Mouse (Mus musculus) left cerebral cortex, postnatal 4 days (tissue): ENCODE results near the gene Gmpr. TPM values are rescaled to one million over a fixed set of nuclear protein-coding genes. Genes with fewer than 3 reads are reported as not detected.
A peak's percentile ranks its signal among the peaks of the same experiment; 100 is the strongest.

Experiments
- DNase-seq: peaks from one replicate; pipeline ENCODE4 v3.0.0-alpha.2; 2022
- intact Hi-C: fragments of 180-260 bp; cut with DNase I; formaldehyde crosslinking; loops from one replicate; pipeline ENCODE4 v1.15.1; 2025
- total RNA-seq, 2 experiments: library from RNA; stranded (reverse); gene quantifications; 2 replicates each; pipeline ENCODE4 v1.2.3; 2021

The Gmpr gene
- total RNA-seq, 2 experiments from 2014 or later: 16.2 to 17.5 TPM

DNA sequence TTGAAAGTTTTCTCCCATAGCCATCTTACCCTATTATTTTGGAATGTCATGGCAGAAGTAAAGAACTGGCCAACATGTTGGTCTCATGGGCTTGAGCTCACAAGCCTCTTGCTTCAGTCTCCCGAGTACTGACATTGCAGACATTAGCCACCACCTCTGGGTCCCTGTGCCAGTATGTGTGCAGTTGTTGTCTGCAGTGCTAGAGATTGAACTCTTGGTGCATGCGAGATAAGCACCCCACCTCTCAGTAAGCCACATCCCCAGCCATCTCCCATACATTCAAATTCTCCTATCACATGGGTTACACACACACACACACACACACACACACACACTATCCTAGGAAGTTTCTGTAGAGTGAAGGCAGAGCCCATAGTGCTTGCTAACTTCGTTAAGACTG, 7.3 kb upstream of the Gmpr start:
- intact Hi-C loops: no loop called here
- DNase-seq: no peak

DNA sequence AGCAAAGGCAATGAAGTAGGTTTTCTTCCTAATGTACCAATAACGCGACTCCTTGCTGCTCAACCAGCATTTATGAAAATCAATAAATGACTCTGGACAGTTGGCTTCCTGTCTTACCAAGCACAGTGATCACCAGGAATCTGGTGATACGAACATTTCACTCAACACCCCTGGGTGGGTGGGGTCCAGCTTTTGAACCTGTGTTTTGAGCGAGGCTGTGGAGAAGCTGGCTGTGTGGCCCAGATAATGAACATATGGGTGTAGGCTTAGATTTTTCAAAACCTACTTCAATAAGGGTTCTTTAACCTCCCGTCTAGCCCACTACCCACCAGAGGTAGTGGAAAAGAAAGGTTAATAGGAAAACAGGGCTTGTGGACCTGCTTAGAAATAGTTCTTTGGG, 4.5 kb upstream of the Gmpr start:
- DNase-seq: no peak
- intact Hi-C loops: no loop called here

DNA sequence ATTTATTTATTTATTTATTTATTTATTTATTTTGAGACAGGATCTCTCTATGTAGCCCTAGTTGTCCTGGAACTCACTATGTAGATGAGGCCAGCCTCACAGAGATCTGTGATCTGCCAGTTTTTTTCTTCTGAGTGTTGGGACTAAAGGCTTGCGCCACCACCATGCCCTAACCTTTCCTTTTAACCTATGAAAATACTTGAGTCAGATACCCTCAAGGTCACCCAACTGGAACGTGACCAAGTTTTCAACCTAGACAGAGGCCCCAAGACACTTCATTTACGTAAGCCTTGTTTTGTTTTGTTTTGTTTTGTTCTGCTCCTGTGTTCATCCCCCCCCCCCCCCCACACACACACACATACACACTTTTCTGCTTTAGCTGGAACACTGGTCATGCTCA, 1.7 kb upstream of the Gmpr start:
- no peak for DNase-seq

DNA sequence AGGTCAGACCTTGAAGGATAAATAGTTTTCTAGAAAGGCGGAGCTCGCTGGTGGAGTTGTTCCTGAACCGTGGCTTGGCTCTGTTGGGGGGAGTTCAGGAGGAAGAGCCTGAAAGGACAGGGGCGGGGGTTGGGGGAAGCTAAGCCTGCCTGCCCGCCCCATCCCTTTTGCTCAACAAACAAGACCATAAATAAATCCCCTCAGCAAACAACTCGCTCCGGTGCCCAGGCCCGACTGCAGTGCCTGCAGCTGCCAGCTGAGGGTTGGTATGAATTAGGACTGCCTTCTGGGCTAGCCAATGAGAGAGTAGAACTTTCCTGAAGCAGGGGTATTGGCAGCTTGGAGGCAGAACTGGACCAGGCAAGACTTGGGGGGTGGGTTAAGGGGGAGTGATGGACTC, 1.3 kb downstream of the Gmpr start:
- intact Hi-C loops: no loop called here
- peak; percentile 50 for DNase-seq

More for the DNA sequence above, 1.7 kb upstream of the Gmpr start:
- intact Hi-C loops: no loop called here

DNA sequence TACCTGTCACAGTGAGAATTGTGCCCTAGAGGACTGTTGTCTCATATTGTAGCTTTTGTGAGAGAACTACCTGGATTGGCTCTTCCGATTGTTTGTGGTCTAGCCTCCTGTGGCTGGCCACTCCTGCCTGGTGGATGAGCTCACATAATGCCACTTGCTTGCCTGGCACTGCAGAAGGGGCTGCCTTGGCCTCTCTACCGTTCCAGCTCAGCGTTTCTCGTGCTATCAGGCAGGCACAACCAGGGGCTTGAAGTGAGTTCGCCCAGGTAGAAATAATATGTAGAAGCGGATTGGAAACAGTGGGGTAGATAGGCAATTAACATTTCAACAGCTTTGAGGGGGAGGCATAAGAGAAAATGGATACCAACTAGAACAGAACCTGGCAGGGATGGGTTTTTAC, 2.1 kb downstream of the Gmpr start:
- intact Hi-C loops: no loop called here

DNA sequence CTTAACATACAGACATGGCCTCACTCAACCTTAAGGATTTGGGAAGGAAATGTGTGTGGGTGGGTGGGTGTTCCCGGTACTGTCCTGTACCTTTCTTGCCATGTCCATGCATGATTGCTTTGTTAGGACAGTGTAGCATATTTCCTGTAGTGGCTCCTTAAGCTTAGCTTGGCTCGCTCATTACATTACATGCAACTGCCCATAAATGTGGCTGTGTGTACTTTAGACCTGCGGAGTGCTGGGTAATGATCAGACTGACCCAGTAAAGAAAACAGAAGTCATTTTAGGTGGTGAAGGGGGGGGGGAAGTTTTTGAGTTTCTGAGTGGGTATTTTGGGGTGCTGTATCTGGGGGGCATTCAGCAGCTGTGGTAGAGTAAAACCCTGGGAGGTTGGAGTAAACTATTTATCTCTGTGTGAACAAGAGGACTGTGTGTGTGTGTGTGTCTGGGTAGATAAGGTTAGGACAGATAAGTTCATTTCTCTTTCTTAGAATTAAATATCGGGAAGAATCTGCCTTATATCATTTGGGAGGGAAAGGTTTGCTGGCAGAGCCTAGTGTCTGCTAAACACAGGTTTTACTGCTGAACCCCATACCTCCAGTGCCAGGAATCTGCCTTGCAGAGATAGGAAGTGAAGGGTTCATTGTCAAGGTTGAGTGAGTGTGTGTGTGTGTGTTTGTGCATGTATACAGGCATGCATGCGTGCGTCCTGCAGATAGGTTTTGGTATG, 4.6 kb downstream of the Gmpr start:
- DNase-seq: no peak
- intact Hi-C loops: no loop called here

More for the DNA sequence above, 2.1 kb downstream of the Gmpr start:
- no peak for DNase-seq

DNA sequence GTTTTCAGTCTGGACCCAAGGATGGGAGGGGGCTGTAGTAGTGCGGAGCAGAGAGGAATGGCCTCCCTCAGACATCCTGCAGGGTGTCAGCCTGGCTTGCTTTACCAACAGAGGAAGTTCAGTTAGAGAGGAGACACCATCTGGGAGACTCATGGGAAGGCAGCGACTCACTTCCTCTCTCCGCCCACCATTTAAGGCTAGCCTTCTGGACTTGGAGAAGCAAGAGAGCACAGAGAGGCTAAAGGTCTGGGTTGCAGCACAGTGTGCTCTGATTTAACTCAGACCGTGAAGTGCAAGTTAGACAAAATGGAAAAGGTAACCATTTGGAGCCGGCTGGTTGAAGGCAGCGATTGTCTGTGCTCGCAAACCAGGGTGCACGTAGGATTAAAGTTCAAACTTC, 5.3 kb downstream of the Gmpr start:
- intact Hi-C loops: no loop called here
- DNase-seq: no peak

DNA sequence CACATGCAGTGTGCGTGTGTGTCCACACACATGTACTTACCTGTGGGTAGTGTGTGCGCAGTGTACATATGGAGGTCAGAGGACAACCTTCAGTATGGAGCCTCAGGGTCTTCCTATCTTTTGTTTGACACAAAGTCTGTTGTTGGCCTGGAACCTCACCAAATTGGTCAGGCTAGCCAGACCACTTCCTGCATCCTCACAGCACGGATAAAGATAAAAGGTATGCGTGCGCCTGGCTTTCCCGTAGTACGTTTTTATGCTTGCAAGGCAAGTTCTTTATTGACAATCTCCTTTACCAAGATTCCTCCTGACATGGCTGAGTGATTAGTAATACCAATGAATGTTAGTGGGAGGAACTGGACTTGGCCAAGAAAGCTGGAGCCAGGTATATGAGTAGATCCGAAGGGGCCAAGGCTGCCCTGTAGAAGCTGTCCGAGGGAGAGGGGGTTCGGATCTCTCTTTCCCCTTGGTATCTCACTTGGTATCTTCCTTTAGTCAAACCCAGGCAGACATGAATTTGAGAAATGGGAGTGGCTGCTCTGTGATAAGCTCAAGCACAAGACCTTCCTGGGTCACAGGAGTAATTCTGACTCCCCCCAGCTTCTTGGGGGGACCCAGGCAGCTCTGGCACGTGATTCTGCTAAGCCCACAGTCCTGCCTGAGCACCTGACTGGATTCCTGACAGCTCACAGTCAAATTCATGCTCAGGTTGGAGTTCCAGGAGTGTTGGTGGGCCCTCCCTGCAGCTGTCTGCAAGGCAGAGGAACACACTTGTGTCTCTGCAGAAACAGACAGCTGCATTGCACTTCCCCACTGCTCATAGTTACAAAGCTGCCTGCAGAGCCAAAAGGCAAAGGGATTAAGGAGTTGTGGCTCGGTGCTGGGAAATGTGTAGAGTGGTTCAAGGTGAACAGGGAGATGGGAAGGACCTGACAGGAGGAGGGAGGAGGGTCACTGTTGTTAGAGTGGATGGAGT, 6.1 kb downstream of the Gmpr start:
- intact Hi-C loops: no loop called here
- no peak for DNase-seq

DNA sequence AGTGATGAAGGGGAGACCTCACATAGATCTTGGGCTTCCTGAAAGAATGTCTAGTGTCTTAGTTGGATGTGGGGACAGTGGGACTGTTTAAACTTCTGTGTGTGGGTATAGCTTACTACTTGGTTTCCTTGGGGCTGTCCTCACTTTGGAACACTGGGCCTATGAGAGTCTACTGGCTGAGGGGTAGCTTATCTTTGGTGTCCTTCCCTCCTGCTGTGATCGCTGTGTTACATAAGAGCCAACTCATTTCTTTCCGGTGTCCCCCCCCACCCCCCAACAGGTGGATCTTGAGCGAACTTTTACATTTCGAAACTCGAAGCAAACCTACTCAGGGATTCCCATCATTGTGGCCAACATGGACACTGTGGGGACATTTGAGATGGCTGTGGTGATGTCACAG, 6.9 kb downstream of the Gmpr start:
- intact Hi-C loops: no loop called here
- no peak for DNase-seq

DNA sequence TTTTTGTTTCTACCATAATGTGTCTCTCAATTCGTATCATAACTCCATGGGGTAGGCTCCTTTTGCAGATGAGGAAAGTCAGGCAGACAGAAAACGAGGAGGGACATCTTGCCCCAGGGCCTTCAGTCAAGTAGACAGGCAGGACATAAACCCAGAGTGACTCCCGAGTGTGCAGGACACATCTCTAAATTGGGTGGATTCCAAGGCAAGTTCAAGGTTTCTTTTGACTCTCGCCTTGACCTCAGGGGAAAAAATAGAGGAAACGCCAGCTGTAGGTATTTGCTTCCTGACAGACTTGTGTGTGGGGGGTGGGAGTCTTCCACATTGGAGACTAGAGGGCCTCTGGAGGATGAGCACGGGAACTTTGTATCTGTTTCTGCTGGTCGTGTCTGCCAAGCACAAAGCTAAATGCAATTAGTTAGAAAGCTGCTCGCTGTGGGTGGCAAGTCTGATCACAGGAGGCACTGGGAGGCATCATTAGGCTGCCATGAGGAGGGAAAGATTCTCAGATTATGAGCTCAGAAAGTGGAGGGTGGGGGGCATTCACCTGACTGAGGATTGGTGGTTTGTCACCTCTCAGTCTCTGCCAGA, 7.7 kb downstream of the Gmpr start:
- DNase-seq: no peak
- intact Hi-C loops: no loop called here

DNA sequence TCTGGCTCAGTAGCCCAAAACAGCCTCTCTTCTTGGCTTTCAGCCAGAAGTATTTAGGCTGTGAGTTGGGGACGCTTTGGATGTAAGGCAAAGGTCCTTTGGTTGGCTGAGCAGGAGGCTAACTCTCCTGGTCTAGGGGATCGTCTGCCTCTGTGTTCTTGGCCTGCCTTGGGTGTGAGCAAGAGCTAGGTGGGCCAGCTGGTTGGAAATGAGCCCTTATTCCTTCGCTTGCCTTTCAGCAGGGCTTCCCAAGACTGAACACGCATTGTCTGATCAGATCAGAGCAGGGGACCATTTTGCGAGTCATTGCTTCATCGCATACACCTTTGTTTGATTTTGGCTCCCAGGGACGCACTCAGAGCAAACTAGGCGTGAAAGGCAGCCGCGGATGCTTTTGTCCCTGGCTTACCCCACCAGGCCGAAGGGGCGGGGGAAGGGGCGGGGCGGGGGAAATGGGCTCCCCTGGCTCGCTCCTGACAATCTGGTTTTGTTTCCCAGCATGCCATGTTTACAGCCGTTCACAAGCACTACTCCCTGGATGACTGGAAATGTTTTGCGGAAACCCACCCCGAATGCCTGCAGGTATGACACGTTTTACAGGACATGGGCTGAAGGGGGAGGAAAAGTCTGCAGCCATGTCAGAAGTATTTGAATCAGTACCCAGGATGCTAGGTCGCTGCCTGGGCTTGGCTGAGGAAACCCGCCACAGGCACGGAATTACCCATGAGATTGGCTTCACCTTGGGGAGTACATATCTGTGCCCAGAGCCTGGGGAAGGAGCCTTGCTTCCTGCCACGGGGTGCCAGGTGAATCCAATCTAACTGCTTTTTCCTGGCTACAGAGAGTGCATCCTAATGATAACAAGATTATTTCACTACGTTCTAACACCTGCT, 9.5 kb downstream of the Gmpr start:
- peak; percentile 72 for DNase-seq
- intact Hi-C loops: no loop called here

DNA sequence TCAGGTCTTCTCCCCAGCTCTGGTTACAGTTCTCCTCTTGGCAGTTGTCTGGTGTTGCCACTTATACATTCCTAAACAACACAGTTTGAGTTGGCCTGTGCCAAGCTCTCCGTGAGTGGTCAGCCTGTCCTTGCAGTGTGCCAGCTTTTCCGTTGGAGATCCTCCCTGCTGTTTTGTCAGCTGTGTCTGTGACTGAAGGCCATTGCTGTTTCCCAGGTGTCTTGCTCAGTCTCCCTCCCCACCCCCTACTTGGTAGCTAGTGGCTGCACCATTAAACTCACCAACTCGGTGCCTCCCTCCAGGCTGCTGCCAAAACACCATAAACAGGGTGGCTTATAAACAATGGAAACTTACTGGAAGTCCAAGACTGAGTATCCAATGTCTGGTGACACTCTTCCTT, 17.1 kb downstream of the Gmpr start:
- intact Hi-C loops: no loop called here
- DNase-seq: peak; percentile 50

DNA sequence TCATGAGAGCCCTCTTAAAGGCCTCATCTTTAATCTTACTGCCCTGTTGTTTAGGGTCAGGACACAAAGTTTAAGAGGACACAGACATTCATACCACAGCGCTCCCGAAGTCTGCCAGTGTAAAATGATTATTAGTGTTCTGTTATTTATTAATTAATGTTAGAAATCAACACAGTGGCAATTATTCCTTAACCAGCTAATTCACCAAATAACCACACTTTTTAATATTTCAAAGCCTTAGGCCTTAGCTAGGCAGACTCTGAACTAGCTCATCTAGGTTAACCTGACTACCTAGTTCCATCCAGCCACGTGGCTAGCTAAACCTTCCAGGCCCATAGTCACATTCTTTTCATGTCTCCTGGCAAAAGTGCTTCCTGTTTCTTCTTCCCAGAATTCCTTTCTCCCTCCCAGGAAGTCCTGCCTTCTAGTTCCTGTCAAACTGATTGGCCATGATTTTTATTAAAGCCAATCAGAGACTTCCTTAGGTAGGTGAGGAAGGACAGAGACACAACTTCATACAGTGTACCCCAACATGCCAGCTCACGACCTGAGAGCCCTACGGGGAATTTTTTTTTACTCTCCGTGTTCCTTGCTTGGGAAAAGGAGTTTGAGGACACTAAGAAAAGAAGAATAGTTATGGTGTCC, 17.7 kb downstream of the Gmpr start:
- no peak for DNase-seq
- intact Hi-C loops: no loop called here

DNA sequence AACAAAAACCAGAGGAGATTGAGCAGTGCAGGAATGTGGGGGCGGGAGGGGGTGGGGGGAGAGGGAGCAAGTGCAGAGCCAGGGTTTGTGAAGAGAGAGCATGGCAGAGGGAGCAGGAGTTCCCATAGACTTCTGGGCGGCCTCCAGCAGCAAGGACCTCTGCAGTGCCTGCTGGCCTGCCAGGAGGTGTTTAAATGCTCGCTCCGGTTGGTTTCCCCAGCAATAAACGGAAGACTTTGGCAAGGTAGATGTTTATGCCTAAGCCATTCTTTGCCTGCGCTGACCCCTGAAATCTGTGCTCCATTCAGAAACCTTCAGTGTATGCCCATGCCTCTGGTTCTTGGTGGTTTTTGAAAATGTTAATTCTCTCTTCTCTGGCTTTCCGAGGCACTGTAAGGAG, 19.0 kb downstream of the Gmpr start:
- intact Hi-C loops: no loop called here
- peak; percentile 67 for DNase-seq

DNA sequence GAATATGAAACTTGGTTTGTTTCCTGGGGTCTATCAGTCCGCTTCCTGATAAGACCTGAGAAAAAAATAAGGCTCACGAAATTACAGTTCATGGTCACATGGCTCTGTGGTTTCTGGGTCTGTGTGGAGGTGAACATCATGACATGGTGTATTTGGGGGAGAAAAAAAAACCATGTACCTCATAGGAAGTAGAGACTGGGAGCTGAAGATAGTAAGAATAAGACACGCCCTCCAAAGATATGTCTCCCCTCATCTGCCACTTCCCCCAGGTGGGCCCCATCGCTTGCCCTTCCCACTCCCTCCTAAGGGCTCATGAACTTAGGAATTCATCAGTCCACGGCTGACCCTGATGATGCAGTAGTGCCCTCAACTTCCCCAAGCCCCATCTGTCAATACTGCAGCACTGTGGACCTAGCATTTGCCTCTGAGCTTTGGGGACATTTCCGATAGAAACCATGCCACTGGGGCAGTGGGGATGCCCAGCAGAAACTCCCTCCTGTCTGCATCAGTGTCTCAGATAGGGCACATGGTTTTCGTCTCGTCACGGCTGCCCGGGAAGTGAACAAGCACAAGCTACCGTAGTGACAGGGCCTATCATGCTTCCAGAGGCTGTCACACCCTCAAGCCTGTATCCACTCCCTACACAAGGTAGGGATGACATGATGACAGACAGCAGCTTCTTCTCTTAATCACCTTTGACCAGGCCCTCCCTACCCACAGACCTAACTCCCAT, 20.2 kb downstream of the Gmpr start:
- no peak for DNase-seq
- intact Hi-C loops: no loop called here

DNA sequence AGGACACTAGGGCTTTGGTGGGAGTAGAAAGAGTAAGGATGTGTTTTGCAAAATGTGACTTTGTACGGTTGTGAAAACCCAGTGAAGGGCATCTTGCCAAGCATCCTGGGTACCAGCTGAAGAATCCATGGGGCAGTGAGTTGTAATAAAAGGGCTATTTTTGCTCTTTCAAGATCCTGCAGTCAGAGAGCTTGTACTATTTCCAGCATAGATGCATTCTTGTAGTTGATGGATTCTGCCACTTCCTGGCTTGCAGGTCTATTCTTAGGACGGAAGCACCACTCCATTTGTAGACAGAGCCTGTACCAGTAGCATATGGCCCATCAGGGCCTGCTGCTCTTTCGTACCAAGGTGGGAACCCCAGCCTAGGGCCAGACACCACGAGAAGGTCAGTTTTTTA, 21.5 kb downstream of the Gmpr start:
- intact Hi-C loops: no loop called here
- peak; percentile 42 for DNase-seq

DNA sequence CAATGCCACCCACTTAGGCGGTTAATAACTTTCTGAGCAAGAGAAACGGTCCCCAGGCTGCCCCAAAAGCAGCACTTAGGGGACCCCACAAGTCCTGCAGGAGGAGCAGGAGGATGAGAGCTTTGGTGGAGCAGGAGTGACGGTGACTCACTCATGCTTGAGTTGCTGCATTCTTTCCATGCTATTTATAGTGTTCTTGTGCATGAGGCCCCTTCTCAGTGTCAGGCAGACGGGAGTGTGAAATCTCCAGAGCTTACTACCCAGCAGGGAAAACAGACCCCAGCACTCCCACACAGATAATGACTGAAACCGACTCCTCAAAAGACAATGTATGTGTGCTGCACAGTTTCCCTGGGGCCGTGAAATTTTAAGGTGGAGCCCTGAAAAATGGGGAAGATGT, 23.5 kb downstream of the Gmpr start:
- intact Hi-C loops: loop anchor here (10.0 kb wide), 1 partner anchor 724 kb away; no protein-coding TSS in a partner anchor
- no peak for DNase-seq

DNA sequence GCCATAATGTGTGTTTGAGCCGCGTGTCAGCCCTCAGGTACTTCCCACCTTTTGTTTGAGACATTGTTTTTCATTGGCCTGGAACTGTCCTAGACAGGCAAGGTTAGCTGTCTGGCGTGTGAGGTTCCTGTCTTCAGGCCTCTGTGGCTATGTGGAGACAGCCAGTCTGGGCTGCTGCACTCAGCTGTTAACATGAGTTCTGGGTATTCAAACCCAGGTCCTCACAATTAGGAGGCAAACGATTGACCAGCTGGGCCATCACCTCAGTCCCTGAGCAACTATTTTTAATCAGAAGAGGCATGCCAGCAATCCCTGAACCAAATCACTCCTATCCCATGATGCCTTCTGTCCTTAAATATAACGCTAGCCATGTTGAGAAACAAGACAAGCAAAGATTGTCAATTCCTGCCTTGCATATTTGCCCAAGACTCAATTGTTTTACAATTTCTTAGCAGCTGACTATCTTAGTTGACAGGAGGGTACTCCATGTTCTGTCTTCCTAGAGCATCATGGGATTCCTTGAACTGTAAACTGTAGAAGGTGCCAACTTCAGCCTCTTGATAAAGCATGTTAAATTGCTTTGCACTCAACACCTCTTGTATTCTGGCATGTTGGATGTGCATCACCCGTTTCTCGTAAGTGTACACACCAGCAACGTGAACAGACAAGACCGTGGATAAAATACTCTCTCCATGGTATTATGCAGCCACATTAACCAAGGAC, 28.6 kb downstream of the Gmpr start:
- DNase-seq: no peak
- intact Hi-C loops: loop anchor here (5.0 to 10.0 kb wide), 2 partner anchors 626 to 719 kb away; no protein-coding TSS in a partner anchor

DNA sequence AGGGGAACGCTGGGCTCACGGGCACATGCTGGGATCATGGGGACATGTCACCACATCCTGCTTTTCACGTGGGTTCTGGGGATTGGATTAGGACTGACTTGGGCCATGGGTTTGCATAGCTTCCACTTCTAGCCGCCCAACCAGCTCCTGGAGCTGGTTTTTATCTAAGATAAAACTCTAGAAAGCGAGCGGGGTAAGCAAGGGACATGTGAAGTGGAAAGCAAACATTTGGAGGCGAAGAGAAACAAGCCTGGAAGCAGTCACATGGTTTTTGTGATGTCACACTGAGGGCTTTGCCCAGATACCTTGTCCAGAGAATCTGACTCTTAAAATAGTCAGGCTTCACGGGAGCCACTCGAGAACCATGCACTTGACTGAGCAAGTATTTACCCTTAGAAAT, 29.9 kb downstream of the Gmpr start:
- intact Hi-C loops: loop anchor here (5.0 to 10.0 kb wide), 2 partner anchors 625 to 718 kb away; no protein-coding TSS in a partner anchor
- DNase-seq: no peak
